Mouse (Mus musculus): ENCODE results near the gene Dpf3. TPM values are rescaled to one million over a fixed set of nuclear protein-coding genes. Genes with fewer than 3 reads are reported as not detected.

Gene Dpf3
- polyA plus RNA-seq, 1 experiment: 42.6 TPM

DNA sequence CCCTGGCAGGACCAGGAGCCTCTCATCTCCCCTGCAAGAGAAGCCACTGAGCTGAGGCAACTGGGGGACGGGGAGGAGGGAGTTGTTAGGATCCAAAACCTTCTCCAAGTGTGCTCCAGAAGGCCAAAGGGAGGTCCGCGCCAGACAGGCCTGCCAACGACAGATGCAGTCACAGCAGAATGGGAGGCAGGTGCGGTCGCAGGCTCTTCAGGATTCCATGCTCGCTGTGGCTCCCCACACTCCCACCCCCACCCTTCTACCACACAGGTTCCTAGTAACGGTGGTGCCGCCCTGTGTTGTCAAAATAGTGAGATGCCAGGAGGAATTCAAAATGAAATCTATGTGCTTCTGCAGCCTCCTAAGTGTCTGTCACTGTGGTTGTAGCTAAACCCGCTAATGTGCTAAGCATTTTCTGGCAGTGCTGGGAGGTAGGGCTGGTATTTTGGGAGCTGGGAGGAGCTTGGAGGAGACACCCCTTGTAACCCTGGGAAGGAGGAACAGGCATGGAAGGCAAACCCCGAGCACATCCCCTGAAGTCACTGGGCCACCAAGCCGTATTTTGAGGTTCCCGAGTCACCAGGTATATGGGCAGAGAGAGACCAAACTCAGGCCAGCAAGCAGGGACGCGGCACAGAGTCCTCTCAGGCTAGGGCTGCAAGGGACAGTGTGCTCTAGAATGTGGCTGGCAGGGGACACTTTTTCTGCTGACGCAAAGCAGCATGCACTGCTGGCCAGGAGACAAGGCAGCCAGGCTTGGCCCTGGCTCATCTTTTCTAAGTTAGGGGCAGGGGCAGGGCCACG lies 75.6 kb downstream of the Dpf3 start:
- Histone ChIP-seq H3K27ac (ENCODE audit: insufficient read depth, low read length) (peak overlapping the region; percentile 80), H3K27me3 (ENCODE audit: control insufficient read depth, insufficient read depth, low read length) (no peaks in the 10 kb centered on the region), H3K4me3 (replicated peaks; ENCODE audit: insufficient read depth, low read depth, low read length) (peak overlapping the region; percentile 13), H3K4me1 (ENCODE audit: control insufficient read depth, insufficient read depth, low read length) (peaks cover 35% of the 10 kb centered on the region)
- DNase-seq: peak; percentile 91 to 94
- 4% methylated on average over 17 of the region's 17 CpGs for WGBS
- no peak for TF ChIP-seq POLR2A (IDR thresholded peaks at IDR 0.05; ENCODE audit: borderline replicate concordance, insufficient read depth, low read length)
- TF ChIP-seq CTCF (IDR thresholded peaks at IDR 0.05; ENCODE audit: borderline replicate concordance, insufficient read depth, low read depth, low read length): no peak

DNA sequence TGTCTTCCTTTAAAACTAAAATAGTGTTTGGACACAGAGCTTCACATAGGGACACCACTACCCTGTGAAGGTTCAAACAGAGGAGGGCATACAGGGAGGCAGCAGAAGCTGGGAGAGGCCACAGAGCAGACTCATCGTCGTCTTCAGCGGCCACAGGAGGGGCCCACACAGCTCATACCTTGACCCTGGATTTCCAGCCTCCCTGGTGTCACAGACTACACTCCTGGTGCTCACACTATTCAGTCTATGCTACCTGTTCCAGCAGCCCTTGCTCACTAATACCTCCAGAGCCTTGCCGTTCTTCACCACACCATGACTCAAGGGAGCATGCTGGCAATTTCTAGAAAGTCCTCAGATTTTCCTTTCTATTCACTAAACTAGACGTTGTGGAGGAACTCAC lies 76.5 kb downstream of the Dpf3 start:
- no peak for DNase-seq
- Histone ChIP-seq H3K27me3 (ENCODE audit: control insufficient read depth, insufficient read depth, low read length) (no peaks in the 10 kb centered on the region), H3K27ac (ENCODE audit: insufficient read depth, low read length) (peak overlapping the region; percentile 80), H3K4me3 (replicated peaks; ENCODE audit: insufficient read depth, low read depth, low read length) (no peak overlapping the region), H3K4me1 (ENCODE audit: control insufficient read depth, insufficient read depth, low read length) (peaks cover 40% of the 10 kb centered on the region)
- no peak for TF ChIP-seq POLR2A (IDR thresholded peaks at IDR 0.05; ENCODE audit: borderline replicate concordance, insufficient read depth, low read length)
- no peak for TF ChIP-seq CTCF (IDR thresholded peaks at IDR 0.05; ENCODE audit: borderline replicate concordance, insufficient read depth, low read depth, low read length)
- WGBS: 20% methylated on average over 5 of the region's 5 CpGs

DNA sequence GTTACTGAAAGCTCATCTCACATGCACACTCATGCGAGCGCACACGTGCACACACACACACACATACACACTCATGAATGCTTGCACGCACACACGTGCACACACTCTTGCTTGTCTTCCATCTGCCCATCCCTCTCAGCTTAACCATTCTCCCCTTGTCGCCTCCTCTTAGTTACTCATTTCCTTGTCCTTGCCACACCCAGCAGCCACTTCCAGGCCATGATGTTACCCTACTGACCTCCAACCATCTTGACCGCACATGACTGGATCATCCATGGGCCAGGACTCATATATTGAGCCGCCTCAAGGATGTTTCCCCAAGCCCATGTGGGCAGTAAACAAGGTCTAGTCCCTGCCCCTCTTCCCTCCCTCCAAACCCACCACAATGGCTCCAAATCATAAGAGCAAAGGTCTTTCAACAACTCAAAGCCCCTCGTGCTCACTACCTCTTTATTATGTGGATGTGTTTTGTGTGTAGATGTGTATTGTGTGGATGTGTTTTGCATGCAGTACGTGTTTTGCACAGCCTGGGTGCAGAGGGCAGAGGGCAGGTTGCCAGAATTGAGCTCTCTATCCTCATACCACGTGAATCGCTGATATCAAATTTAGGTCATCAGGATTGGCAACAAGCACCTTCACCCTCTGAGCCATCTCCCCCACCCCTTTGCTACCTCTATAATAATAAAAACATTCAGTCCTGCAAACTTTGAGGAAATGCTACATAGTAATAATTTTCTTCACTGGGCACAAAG lies 82.0 kb downstream of the Dpf3 start:
- no peaks in the 10 kb centered on the region for H3K27me3 ChIP-seq (ENCODE audit: control insufficient read depth, insufficient read depth, low read length)
- DNase-seq: no peak
- TF ChIP-seq CTCF (IDR thresholded peaks at IDR 0.05; ENCODE audit: borderline replicate concordance, insufficient read depth, low read depth, low read length) (no peak), POLR2A (IDR thresholded peaks at IDR 0.05; ENCODE audit: borderline replicate concordance, insufficient read depth, low read length) (no peak)
- no peak overlapping the region for H3K4me3 ChIP-seq (replicated peaks; ENCODE audit: insufficient read depth, low read depth, low read length)
- WGBS: 73% methylated on average over 12 of the region's 12 CpGs
- peaks cover 48% of the 10 kb centered on the region for H3K4me1 ChIP-seq (ENCODE audit: control insufficient read depth, insufficient read depth, low read length)
- peak overlapping the region; percentile 12 for H3K27ac ChIP-seq (ENCODE audit: insufficient read depth, low read length)

DNA sequence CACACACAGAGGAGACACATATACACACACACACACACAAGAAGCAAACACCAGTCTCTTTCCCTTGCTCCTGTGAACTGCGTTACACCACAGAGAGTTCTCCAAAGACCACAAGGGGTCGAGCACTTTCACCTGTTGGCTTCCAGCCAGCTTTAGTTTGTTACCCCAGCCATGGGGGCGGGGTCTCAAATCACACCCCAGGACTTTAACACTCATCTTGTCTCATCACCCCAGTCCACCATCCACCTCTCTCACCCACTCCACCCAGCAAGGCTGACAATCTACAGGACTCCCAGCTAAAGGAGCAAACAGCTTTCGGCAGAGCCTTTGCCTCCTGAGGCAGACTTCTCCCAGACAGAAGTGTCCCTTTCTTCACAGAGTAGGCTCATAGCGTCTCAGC lies 85.2 kb downstream of the Dpf3 start:
- TF ChIP-seq CTCF (IDR thresholded peaks at IDR 0.05; ENCODE audit: borderline replicate concordance, insufficient read depth, low read depth, low read length) (no peak), POLR2A (IDR thresholded peaks at IDR 0.05; ENCODE audit: borderline replicate concordance, insufficient read depth, low read length) (no peak)
- no peak for DNase-seq
- no peak overlapping the region for H3K4me3 ChIP-seq (replicated peaks; ENCODE audit: insufficient read depth, low read depth, low read length)
- H3K4me1 ChIP-seq (ENCODE audit: control insufficient read depth, insufficient read depth, low read length): peaks cover 46% of the 10 kb centered on the region
- no peak overlapping the region for H3K27ac ChIP-seq (ENCODE audit: insufficient read depth, low read length)
- H3K27me3 ChIP-seq (ENCODE audit: control insufficient read depth, insufficient read depth, low read length): no peaks in the 10 kb centered on the region
- 79% methylated on average over 5 of the region's 5 CpGs for WGBS

DNA sequence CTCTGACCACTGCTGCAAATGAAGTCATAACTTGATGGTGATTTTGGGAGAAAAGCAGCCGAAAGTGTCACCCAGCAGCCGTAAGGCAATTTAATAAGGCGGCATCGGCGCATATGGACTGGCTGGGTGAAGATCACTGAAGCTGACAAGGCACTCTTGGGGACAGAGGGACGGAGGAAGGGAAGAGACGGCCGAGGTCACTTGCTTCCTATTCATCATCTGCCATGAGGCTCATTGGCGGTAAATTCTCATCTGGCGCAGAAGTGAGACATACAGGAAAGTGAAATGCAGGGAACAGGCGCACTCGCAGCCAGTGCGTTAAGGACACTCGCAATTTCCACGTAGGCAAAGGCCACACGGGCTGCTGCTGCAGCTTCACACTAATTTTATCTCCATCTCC lies 95.5 kb downstream of the Dpf3 start:
- no peak for DNase-seq
- 86% methylated on average over 16 of the region's 16 CpGs for WGBS
- TF ChIP-seq CTCF (IDR thresholded peaks at IDR 0.05; ENCODE audit: borderline replicate concordance, insufficient read depth, low read depth, low read length) (no peak), POLR2A (IDR thresholded peaks at IDR 0.05; ENCODE audit: borderline replicate concordance, insufficient read depth, low read length) (no peak)

DNA sequence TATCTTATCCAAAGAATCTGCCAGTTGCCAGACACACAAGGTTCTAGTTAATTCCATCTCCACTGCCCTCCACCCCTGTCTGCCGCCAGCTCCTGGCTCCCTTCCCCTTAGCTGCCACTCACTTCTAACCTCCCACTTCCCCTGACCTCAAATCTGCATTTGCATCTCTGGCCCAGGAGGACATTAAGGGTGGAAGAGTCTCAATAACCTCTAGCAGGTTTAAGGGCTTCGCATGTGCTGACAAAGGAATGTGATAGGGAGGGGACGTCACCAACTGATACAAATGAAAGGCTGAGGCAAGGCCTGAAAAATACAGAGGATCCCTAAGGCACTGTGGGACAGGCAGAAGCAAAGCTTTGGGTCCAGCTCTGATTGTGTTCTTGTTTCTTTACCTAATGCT lies 100.0 kb downstream of the Dpf3 start:
- no peaks in the 10 kb centered on the region for H3K27me3 ChIP-seq (ENCODE audit: control insufficient read depth, insufficient read depth, low read length)
- TF ChIP-seq POLR2A (IDR thresholded peaks at IDR 0.05; ENCODE audit: borderline replicate concordance, insufficient read depth, low read length) (no peak), CTCF (IDR thresholded peaks at IDR 0.05; ENCODE audit: borderline replicate concordance, insufficient read depth, low read depth, low read length) (no peak)
- 65% methylated on average over 3 of the region's 3 CpGs for WGBS

More for the DNA sequence above, 95.5 kb downstream of the Dpf3 start:
- H3K4me1 ChIP-seq (ENCODE audit: control insufficient read depth, insufficient read depth, low read length): peaks cover 16% of the 10 kb centered on the region
- H3K27me3 ChIP-seq (ENCODE audit: control insufficient read depth, insufficient read depth, low read length): no peaks in the 10 kb centered on the region
- no peak overlapping the region for H3K27ac ChIP-seq (ENCODE audit: insufficient read depth, low read length)
- no peak overlapping the region for H3K4me3 ChIP-seq (replicated peaks; ENCODE audit: insufficient read depth, low read depth, low read length)

DNA sequence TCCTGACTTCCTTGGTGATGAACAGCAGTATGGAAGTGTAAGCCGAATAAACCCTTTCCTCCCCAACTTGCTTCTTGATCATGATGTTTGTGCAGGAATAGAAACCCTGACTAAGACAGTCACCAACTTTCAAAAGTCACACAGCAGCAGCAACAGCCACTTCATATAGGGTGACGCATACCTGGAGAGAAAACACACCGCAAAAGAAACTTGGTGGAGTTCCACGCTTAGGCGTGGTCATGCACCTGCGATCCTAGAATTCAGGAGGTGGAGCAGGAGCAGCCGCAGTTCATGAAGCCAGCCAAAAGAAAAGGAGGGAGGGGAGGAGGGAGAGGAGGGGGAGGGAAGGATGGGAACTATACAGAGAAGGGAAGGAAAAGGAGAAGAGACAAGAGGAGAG lies 106.4 kb downstream of the Dpf3 start:
- no peak overlapping the region for H3K27ac ChIP-seq (ENCODE audit: insufficient read depth, low read length)
- no peak overlapping the region for H3K4me3 ChIP-seq (replicated peaks; ENCODE audit: insufficient read depth, low read depth, low read length)
- TF ChIP-seq CTCF (IDR thresholded peaks at IDR 0.05; ENCODE audit: borderline replicate concordance, insufficient read depth, low read depth, low read length): no peak
- TF ChIP-seq POLR2A (IDR thresholded peaks at IDR 0.05; ENCODE audit: borderline replicate concordance, insufficient read depth, low read length): no peak
- 77% methylated on average over 7 of the region's 7 CpGs for WGBS
- peaks cover 19% of the 10 kb centered on the region for H3K4me1 ChIP-seq (ENCODE audit: control insufficient read depth, insufficient read depth, low read length)
- no peaks in the 10 kb centered on the region for H3K27me3 ChIP-seq (ENCODE audit: control insufficient read depth, insufficient read depth, low read length)
- no peak for DNase-seq

More for the DNA sequence above, 100.0 kb downstream of the Dpf3 start:
- Histone ChIP-seq H3K27ac (ENCODE audit: insufficient read depth, low read length) (no peak overlapping the region), H3K4me1 (ENCODE audit: control insufficient read depth, insufficient read depth, low read length) (peaks cover 23% of the 10 kb centered on the region), H3K4me3 (replicated peaks; ENCODE audit: insufficient read depth, low read depth, low read length) (no peak overlapping the region)
- no peak for DNase-seq

Data from cerebellum, adult 2 months (tissue).